Mouse (Mus musculus): ENCODE data around the gene Faf1. TPM values are rescaled to one million over a fixed set of nuclear protein-coding genes. Genes with fewer than 3 reads are reported as not detected.

The Faf1 gene
- total RNA-seq, 2 experiments from 2014 or later, result 29.8 to 30.6 TPM

GRCm38 (mm10) chr4:109760501-109760900 is 84.1 kb downstream of the Faf1 start:
- no peak for DNase-seq
- intact Hi-C loops (cut with DNase I), result no loop called here

DNA sequence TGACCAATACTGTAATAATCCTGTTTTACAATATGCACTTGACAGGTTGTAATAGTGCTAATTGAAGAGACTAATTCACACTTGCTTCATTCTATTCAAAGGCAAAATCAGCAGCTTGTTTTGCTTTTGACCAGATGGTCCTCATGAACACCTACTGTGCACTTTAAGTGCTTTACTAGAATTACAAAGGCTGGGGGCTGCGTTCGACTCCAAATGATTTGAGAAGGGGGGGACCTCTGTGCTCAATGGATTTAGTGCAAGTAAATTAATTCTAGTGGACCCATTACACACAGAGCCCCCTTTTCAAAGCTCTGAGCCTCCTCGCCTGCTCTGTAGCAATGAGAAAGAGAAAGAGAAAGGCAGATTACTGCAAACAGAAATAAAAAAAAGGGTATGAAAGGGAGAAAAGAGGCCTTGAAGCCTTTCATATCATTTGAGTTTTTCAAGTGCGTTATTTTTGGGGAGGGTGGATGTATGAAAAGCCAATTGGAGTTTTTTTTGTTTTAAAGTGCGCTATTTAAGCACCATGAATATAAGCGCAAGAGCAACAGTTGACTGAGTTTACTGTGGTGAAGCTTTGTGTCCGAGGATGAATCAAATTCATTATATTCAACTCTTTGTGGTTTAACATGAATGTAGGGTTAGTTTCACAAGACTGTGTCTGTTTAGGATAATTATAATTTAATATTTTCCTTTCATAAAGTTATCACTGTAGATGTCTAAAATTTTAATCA is 86.5 kb downstream of the Faf1 start:
- intact Hi-C loops (cut with DNase I), result no loop called here

GRCm38 (mm10) chr4:109769071-109769470 is 92.7 kb downstream of the Faf1 start:
- no peak for DNase-seq
- intact Hi-C loops (cut with DNase I), result no loop called here

More for the DNA sequence above, 86.5 kb downstream of the Faf1 start:
- DNase-seq, result no peak

GRCm38 (mm10) chr4:109782577-109783114 is 106.3 kb downstream of the Faf1 start:
- intact Hi-C loops (cut with DNase I), result no loop called here
- no peak for DNase-seq

DNA sequence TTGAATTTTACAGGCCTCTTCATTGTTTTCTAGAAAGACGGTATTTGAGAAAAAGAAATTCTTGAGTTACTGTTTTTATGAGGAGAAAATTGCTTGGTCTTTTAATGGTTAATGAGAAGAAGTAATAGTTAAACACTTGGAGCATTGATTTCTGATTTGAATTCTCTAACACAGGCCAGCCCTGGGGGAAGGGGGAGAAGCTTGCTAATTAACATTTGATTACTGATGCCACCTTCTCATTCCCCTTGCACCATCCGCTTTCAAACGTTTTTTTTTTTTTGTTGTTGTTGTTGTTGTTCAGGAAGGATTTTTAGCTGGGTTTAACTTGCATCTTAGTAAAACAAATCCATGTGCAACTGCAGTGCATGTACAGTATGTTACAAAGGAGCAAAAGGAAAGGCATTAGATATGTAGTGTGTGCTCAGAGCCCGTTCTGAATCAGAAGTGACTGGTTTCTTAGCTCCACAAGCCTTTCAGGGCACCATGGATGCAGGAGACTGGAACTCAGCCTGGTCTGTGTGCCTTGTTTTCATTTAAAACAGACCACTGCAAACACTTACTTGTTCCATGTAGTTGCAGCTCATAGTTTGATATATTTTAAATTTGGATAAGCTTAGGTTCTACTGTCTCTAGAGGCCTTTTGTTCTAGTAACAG is 113.1 kb downstream of the Faf1 start:
- DNase-seq, result no peak
- intact Hi-C loops (cut with DNase I), result no loop called here

GRCm38 (mm10) chr4:109792331-109792730 is 115.9 kb downstream of the Faf1 start:
- intact Hi-C loops (cut with DNase I), result no loop called here
- no peak for DNase-seq

DNA sequence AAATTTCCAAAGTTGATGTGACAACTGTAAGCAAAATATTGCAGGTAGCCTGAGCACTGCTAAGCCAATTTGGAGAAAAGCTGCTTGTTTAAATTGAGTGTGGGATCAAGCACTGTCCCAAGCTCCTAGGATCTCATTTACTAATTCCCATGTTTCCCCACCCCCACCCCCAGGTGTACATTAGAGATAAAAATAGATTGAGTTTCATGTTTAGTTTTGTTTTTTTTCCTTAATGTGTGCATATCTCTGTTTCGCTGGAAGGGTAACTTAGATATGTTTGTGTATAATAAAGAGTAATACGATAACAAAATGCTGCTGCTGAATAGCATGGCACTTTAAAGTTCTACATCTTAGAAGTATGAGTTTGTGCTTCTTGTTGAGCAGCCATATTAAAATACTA is 116.7 kb downstream of the Faf1 start:
- no peak for DNase-seq
- intact Hi-C loops (cut with DNase I), result no loop called here

DNA sequence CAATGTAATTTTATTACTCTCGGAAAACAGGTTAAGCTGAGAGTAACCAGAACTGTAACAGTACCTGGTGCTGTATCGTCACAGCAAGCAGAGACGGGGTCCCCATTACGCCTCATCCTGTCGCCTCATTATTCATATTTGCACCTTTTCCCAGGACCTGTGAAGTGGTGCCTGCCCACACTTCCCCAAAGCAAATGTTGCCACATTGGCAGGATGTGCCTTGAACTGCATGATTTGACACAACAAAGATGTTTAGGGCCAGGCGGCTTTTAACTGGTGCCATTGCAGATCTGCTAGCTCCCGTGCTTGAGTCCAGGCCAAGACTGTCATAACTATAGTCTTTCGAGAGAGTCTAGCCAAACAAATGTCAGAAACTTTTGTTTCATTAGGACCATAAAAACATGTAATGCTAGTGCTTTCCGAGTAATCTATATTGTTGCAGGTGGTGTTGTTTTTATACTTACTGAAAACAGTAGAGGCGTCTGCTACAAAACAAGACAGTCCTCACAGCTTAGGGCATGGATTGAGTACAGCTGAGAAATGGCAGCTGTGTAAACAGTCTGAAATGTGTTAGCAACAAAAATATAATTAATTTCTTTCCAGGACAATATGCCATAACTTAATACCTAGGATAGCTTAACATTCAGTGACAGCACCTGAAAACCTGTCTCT is 121.3 kb downstream of the Faf1 start:
- intact Hi-C loops (cut with DNase I), result no loop called here
- no peak for DNase-seq

DNA sequence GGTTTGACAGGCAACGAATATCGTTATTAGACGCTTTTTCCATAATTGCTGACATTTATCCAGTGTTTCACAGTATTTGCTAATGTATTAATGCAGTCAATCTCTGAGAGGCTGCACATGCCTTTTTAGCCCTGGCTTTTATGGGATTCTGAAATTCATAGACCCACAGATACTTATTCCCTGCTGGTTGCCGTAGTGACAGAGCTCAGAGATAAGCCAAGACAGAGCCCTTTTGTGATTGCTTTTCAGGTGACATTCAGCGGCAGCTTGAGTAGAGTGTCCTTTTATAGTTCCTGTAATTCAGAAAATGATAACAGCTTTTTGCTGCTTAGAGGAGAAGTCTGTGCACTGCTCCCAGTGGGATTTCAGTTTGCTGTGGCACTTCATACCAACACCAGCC is 130.0 kb downstream of the Faf1 start:
- DNase-seq, result no peak

DNA sequence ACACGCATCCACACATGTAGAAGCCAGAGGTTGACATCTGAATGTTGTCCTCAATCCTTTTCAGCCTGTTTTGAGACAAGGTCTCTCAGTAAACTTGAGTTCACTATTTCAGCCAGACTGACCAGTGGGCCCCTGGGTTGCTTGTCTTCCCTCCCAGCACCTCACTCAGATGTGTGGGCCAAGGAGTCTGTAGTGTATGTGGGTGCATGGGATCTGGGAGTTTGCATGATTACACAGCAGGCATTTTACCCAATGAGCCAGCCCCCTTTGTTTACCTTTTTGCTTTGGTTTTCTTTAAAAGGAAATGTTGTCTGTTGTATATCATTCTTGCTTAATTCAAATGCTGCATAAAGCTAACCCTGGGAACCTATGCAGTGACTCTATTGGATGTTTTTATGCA is 138.8 kb downstream of the Faf1 start:
- intact Hi-C loops (cut with DNase I), result no loop called here

More for the DNA sequence above, 130.0 kb downstream of the Faf1 start:
- intact Hi-C loops (cut with DNase I), result no loop called here

DNA sequence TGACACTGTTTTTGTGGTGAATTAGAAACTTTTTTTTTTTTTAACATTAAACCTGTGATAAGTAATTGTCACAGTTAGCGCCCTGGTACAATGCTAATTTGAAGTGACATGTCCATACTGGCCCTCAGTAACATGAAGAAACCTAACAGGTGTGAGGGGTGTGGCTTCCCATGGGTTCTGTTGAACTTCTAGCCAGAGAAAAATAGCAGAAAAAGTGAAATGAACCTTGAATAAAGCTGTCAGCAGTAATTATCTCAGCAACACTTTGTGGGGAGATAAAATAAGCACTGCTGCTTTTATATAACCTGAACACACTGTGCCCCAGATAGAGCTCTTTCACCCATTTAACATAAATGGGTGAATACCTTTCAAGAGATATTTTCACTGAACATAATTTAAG is 139.2 kb downstream of the Faf1 start:
- no peak for DNase-seq
- intact Hi-C loops (cut with DNase I), result no loop called here

More for the DNA sequence above, 138.8 kb downstream of the Faf1 start:
- no peak for DNase-seq

- intact Hi-C loops (cut with DNase I), result no loop called here
These were observed 143.1 kb downstream of the Faf1 start for GRCm38 (mm10) chr4:109819455-109819854.

DNA sequence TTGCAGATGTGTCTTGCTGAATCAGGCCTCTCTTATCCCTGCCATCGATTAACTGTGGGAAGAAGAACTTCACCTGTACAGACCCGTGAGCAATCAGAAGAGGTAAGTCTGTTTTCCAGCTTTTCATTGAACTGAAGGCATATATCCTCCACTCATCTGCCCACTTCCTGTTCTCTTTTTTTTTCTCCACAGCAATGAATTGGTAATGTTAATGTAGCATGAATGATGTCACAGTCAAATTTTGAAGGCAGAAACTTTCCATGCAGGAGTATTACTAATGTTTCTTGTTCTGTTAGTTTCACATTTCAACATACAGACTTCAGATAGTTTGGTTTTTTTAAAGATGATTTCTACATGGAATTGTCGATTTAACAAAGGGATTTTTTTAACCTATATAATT is 153.4 kb downstream of the Faf1 start:
- intact Hi-C loops (cut with DNase I), result no loop called here
- DNase-seq, result no peak

More at GRCm38 (mm10) chr4:109819455-109819854, 143.1 kb downstream of the Faf1 start:
- no peak for DNase-seq

DNA sequence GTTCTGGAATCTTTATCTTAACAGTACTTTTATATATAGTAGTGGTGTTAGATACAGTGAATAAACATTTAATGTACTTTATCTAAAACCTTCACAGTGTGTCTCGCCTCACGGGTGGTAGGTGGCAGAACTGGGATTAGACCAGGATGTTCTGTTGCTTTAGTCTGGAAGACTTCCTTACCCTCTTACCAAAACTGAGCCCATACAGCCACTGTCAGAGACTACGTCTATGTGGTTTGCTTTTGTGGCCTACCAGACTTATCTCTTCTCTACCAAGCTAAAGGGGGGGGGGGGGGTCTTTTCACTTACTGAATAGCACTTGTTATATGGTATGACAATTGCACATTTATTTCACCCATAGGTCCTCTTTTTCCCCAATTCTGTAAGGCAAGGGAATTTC is 181.5 kb downstream of the Faf1 start:
- intact Hi-C loops (cut with DNase I), result no loop called here

GRCm38 (mm10) chr4:109858571-109859392 is 182.4 kb downstream of the Faf1 start:
- intact Hi-C loops (cut with DNase I), result no loop called here
- DNase-seq, result no peak

More for the DNA sequence above, 181.5 kb downstream of the Faf1 start:
- DNase-seq, result no peak

DNA sequence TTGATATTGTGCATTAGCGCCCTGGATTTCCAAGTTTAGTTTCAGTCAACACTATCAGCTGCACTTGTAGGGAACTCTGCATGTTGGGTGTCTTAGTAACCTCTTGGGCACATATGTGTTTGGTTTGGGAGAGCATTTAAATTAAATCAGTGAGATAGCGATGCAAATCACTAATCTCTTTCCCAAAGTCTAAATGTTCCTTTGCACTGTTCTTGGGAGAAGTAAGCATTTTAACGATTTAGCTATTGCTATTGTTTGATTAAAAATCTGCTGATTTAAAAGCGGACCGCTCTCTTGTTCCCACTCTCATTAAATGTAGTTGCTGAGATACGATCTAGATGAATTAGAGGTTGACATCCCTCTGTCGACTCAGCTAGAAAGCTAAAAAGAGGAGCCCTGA is 183.0 kb downstream of the Faf1 start:
- intact Hi-C loops (cut with DNase I), result no loop called here
- DNase-seq, result no peak

DNA sequence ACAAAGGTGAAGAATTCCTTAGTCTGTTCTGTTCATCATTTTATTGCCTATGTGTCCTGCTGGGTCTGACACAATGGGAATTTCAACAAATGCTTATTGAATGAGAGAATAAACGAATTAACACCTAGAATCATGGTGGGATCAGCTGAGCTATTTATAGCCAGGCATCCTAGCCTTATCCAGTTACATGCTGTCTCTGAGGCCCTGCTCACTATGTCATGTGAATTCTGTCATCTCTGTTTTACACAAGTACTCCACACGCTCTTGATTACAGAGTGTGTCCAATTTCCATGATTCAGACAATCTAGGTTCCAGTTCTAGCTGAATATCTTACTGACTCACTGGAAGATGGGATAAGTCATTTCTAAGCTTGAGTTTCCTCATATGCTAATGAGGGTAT is 183.9 kb downstream of the Faf1 start:
- intact Hi-C loops (cut with DNase I), result no loop called here
- DNase-seq, result no peak

DNA sequence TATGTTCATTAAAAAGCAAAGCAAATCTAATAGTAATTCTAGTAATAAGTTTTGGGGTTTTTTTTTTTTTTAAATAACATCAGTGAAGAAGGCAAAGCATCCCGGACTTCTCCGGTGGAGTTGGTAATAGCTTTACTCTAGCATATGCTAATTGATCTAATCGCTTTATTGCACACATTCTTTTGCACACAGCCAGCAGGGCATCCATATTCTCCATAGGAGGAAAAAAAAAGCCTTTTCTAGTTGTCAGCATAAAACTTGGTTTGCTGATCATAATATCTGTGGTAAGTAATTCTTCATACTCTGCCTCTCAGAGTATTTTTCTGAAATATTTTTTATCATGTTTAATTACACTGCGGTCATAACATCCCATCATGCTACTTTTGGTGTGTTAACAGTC is 185.9 kb downstream of the Faf1 start:
- DNase-seq, result no peak
- intact Hi-C loops (cut with DNase I), result no loop called here

GRCm38 (mm10) chr4:109863021-109863420 is 186.6 kb downstream of the Faf1 start:
- DNase-seq, result no peak
- intact Hi-C loops (cut with DNase I), result no loop called here

DNA sequence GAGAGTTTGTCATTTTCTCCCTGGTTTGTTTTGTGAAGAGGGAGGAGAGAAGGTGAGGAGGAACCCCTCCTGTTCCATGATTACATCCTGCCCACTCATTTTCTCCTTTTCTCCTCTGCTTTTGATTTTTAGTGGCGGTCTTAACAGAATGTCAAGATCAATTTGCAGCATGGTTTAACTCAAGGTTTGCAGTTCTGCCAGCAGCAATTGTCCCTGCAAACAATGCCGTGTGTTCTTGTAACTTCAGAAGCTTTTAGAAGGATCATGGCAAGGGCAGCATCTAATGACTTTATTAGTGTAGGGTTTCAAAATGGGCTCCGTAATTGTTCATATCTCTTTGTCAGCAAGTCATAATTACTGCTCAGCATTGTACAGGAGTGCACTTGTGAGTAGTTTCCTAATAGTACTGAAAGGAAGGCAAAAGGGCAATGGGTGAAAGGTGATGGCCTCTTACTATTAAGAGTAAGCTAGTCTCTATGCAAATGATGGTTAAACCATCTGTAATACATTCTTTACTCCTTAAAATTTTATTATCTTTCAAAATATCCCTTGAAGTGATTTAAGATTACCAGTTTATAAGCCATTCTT is 192.6 kb downstream of the Faf1 start:
- no peak for DNase-seq
- intact Hi-C loops (cut with DNase I), result no loop called here
